Comparison of ENCODE assay signal across 20 mouse cellular contexts in genomic region chr15:81708991-81709390, GRCm38 (mm10). TPM values are rescaled to one million over a fixed set of nuclear protein-coding genes. Genes with fewer than 3 reads are reported as not detected.
DNase-seq lines count a peak whose midpoint lies in the region; ATAC-seq lines count a peak whose summit lies in the region.
"Had no signal": no experiment of that assay in that cellular context is flagged by ENCODE, and none has a peak within 500 bp of the region (broad histone marks: within the 10 kb centered on the region; RNA-seq: fewer than 3 reads in every experiment).

No protein-coding gene starts in this region.

- ATAC-seq in megakaryocyte-erythroid progenitor cell, adult 5-6 weeks (replicated peaks; ENCODE audit: low FRiP score, low TSS enrichment, poor library complexity, severe bottlenecking), result no peak
- ATAC-seq: activated CD4-positive, CD25-positive, alpha-beta regulatory T cell, adult 4 months; CD4-positive, CD25-positive, alpha-beta regulatory T cell, adult 4 months; Patski had no signal

- DNase-seq in R1 (ENCODE audit: low read depth, low spot score) (peak; percentile 66), ZHBTc4 (ENCODE audit: low read depth, low spot score) (peak; percentile 53)
- DNase-seq in frontal cortex, adult 2 months (ENCODE audit: extremely low spot score in 1 of 2, low spot score in 1 of 2), result no peak
- DNase-seq: adrenal gland, adult 2 months; adrenal gland, adult 8-10 months; adrenal gland, postnatal 10 days; adrenal gland, postnatal 14 days; adrenal gland, postnatal 25 days; adrenal gland, postnatal 36 days; B cell, adult 2 months; cerebellum, adult 11 months; cerebellum, adult 11-12 months; cerebellum, adult 18-20 months; cerebellum, adult 2 months; cerebellum, adult 8-10 months had no signal

RNA-seq across cellular contexts. Expression of gene Chadl, which starts 11.9 kb away (rescaled TPM):
- polyA plus RNA-seq in frontal cortex, adult 2 months (2012; rRNA removed), result 20.2 and 20.8 TPM in 2 replicates
- not detected in 2 replicates for total RNA-seq in megakaryocyte-erythroid progenitor cell, adult 5-6 weeks (2014; fragmentation: Nextera tagmentation)
- 0.09 TPM in 1 of 2 replicates, not detected in the other for total RNA-seq in megakaryocyte-erythroid progenitor cell, adult 5-6 weeks (2017)
- polyA plus RNA-seq: G1E had no signal

RNA-seq across cellular contexts. Expression of gene Zc3h7b, which starts 35.9 kb away (rescaled TPM):
- polyA plus RNA-seq in frontal cortex, adult 2 months (2012; rRNA removed), result 82.6 and 89.3 TPM in 2 replicates
- 34.9 and 35.7 TPM in 2 replicates for total RNA-seq in megakaryocyte-erythroid progenitor cell, adult 5-6 weeks (2014; fragmentation: Nextera tagmentation)
- total RNA-seq in megakaryocyte-erythroid progenitor cell, adult 5-6 weeks (2017), result 19.2 and 22.4 TPM in 2 replicates

RNA-seq across cellular contexts. Expression of gene Rangap1, which starts 36.3 kb away (rescaled TPM):
- 131 and 140 TPM in 2 replicates for polyA plus RNA-seq in frontal cortex, adult 2 months (2012; rRNA removed)
- 84.8 and 93.4 TPM in 2 replicates for total RNA-seq in megakaryocyte-erythroid progenitor cell, adult 5-6 weeks (2014; fragmentation: Nextera tagmentation)
- 111 and 144 TPM in 2 replicates for total RNA-seq in megakaryocyte-erythroid progenitor cell, adult 5-6 weeks (2017)

RNA-seq across cellular contexts. Expression of gene L3mbtl2, which starts 45.3 kb away (rescaled TPM):
- polyA plus RNA-seq in frontal cortex, adult 2 months (2012; rRNA removed), result 28.8 and 30.3 TPM in 2 replicates
- 38.3 and 41.4 TPM in 2 replicates for total RNA-seq in megakaryocyte-erythroid progenitor cell, adult 5-6 weeks (2014; fragmentation: Nextera tagmentation)
- total RNA-seq in megakaryocyte-erythroid progenitor cell, adult 5-6 weeks (2017), result 31.5 and 42.9 TPM in 2 replicates

Comparison
In these comparisons a context has a peak if more than half of its experiments do, and no peak if none do; other contexts are left out.
1. DNase-seq: peak in R1 (single experiment) and ZHBTc4 (single experiment); none in frontal cortex, adult 2 months (0 of 2).